Mouse (Mus musculus): ENCODE measurements around the gene Smim6.

The Smim6 gene

DNA sequence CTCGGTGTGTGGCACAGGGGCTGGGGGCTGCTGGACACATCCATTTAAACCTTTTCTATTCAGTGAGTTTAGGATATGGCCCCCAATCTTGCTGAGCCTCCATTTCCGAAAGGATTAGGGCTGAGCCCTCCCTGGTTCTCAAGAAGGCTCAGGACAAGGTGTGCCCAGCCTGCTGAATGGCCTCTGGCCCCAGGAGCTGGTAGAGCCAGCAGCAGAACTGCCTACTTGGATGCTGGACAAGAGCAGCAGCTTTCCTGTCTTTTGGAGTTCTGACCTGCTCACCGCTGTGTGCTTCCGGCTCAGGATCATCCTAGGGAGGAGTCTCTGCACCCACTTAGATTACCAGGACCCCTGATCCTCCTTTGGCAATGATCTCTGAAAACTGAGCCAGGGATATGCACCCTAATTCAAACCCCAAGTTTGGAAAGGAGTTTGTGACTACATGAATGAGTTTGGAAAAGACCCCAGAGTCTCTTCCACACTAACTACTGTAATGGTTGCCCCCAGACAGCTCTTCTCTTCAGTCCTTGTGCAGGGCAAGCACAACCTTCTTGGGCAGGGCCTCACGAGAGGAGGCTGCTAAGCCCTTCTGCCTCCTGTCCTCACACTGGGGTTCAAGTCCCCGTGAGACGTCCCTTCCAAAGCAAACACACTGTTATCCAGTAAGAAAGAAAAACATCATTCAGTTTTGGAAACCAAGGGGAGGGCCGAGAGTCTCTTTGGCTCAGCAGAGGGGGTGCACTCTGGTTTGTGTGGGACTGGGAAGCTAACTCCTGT, 11.1 kb upstream of the Smim6 start:
- in situ Hi-C loops (cut with MboI, MseI): no loop called here

DNA sequence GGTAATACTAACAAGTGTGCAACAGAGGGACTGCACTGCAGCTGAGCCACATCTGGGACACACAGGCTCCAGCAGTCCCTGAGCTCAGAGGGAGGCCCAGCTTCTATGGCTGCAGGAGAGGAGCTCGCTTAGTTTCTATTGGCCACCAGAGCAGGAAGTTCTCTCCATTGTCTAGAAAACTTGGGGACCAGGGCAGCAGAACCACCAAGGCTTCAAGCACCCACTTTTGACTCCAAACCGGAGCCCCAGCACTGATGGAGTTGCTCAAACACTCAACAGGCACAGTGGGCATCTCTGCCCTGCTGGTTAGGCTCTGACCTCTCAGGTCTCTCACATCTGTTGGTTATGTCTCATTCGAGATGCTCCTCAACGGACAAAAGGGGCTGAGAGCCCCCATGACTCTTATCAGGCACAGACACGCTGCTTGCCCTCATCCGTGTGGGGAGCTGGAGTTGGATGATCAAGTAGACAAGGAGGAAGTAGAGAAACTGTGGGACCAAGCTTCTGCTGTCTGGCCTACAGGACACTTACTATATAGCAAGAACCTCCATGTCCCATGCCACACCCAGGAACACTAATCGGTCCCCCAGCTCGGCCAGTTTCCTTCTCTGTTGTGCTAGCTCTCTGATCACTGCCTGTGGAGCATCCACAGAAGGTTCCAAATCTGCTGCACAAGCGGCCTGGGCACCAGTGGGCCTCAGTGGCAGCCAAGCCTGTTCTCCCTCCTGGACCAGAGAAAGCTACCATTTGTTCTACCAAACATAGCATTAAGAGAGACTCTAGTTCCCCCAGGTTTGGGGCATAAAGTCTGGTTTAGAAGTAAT, 10.3 kb upstream of the Smim6 start:
- in situ Hi-C loops (cut with MboI, MseI): no loop called here

GRCm38 (mm10) chr11:115902177-115902576, 9.6 kb upstream of the Smim6 start:
- in situ Hi-C loops (cut with MboI, MseI): no loop called here

GRCm38 (mm10) chr11:115902831-115903230, 9.0 kb upstream of the Smim6 start:
- in situ Hi-C loops (cut with MboI, MseI): no loop called here

DNA sequence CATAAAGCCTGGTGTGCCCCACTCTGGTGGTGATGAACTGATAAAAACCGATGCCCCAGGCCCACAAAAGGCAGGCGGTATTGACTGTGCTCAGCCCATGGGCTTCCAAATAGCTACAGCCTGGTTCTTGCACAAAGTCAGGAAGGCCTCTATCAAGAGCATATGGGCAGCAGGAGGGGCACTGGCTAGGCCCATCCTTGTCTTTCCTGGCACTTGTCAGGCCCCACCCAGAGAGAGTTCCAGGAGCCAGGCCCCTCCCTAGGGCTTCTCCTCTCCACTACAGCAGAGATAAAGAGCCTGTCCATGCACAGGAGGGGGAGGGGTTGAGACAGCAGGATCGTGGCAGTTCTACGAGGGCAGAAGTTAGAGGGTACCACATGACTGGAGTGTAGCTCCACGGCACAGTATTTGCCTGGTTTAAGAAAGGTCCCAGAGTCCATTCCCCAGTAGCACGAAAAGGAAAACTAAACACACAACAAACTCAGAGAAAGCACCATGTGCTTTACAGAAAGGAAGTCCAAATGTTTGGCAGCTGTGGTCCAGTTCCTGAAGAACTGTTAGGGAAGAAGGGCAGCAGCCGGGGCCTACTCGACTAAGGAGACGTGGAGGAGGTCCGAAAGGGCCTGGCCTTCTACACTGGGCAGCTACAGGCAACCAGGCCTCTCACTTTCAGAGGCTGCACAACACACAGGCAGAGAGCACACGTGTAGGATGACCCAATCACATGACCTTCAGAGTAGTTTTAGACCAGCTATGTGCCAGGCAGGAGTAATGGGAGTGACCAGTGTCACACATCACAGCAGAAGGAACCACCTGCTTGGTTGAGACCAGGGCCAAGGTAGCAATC, 8.2 kb upstream of the Smim6 start:
- in situ Hi-C loops (cut with MboI, MseI): no loop called here

- in situ Hi-C loops (cut with MboI, MseI): no loop called here
These were observed 7.4 kb upstream of the Smim6 start for GRCm38 (mm10) chr11:115904231-115904955.

DNA sequence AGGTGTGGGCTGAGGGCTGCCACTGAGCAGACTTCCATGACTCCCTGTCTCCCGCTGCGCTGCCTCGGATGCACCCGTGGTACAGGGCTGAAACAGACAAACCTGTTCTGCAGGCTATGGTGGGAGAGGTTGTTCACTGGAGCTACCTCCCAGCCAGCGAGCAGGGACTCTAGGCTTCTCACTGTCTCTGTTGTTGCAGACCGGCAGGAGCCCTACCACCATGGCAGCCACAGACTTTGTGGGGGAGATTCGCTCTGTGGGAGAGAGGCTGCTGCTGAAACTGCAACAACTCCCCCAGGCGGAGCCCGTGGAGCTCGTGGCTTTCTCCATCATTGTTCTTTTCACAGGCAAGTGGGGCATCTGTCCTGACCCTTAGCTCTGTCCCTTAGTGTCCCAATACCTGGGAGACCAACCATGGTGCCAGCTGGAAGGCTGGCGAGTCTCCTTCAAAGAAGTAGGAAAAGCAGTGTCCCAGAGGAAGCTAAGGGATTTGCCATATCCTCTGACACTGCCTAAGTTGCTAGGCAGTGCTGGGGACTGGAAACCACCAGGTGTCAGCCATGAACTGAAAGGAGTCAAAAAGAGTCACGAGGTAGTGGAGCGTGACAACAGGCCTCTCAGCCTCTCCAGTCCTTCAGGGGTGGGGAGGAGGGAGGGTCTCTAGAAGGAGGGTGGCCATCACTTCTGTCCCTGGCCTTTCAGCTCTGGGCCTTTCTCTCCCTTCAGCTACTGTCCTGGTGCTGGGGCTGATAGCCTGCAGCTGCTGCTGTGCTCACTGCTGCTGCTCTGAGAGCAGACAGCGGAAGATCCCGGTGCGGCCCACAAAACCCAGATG, 6.6 kb upstream of the Smim6 start:
- in situ Hi-C loops (cut with MboI, MseI): no loop called here

GRCm38 (mm10) chr11:115906116-115906515, 5.7 kb upstream of the Smim6 start:
- in situ Hi-C loops (cut with MboI, MseI): no loop called here

DNA sequence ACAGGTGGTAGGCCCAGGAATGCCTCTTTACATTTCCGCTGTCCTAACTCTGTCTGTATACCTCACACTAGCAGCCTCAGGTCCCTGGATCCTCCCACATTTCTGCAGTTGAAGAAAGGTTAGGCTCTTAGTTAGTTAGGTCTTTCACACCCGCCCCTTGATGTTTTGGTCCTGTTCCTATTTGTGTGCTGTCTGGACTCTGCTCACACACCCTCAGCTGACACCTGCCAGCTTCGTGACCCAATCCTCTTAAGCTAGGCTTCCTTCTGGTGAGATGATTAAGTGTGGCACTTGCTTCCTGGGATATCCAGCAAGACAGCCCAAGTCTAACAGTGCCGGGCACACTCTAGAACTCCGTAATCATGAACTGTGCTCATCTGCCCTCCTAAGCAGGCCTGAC, 5.3 kb upstream of the Smim6 start:
- in situ Hi-C loops (cut with MboI, MseI): no loop called here

- in situ Hi-C loops (cut with MboI, MseI): no loop called here
These were observed 669 bp upstream of the Smim6 start for GRCm38 (mm10) chr11:115911134-115911561.

DNA sequence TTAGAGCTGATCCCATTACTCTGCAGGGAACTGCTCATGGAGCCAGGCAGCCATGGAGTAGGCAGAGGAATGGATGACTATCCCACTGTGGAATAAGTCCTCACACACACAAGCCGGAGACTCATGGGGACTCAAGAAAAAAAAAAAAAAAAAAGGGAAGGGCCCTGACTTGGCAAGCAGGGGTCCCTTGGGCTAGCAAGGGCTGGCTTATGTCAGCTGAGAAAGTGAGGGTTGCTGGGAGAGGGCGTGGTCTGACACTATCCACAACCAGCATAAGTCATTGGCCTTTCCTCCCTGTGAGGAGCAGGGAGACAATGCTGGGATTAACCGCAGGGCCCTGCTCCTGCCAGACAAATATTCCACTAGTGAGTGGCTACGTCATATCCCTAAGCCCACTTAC, 4.8 kb downstream of the Smim6 start:
- in situ Hi-C loops (cut with MboI, MseI): no loop called here

DNA sequence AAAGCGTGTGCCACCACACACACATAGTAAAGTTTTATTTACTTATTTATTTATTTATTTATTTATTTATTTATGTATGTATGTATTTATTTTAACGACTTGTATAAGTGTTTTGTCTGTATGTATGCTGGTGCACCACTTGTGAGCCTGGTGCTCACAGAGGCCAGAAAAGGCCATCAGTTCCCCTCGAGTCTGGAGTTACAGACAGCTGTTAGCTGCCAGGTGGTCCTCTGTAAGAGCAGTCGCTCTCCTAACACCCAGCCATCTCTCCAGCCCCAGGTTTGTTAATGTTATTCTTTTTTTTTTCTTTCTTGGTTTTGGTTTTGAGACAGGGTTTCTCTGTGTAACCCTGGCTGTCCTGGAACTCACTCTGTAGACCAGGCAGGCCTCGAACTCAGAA, 6.8 kb downstream of the Smim6 start:
- in situ Hi-C loops (cut with MboI, MseI): no loop called here

- in situ Hi-C loops (cut with MboI, MseI): no loop called here
These were observed 7.3 kb downstream of the Smim6 start for GRCm38 (mm10) chr11:115919073-115919472.

- in situ Hi-C loops (cut with MboI, MseI): no loop called here
These were observed 8.4 kb downstream of the Smim6 start for GRCm38 (mm10) chr11:115920110-115920818.

- in situ Hi-C loops (cut with MboI, MseI): no loop called here
These were observed 10.2 kb downstream of the Smim6 start for GRCm38 (mm10) chr11:115921986-115922385.

GRCm38 (mm10) chr11:115929031-115929430, 17.2 kb downstream of the Smim6 start:
- in situ Hi-C loops (cut with MboI, MseI): no loop called here

DNA sequence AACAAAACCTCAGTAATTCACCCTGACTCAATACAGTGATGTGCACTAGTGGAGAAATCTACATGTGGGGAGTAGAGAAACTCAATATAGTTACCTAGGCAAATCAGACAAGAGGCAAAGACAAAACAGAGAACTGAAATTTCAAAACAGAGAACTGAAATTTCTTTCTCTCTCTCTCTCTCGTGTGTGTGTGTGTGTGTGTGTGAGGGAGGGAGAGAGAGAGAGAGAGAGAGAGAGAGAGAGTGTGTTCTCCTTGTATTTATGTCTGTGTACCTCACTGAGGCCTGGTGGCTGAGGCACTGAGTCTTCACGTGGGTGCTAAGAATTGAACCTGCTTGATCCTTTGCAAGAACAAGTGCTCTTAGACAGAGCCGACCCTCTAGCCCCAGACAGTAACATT, 18.0 kb downstream of the Smim6 start:
- in situ Hi-C loops (cut with MboI, MseI): no loop called here

- in situ Hi-C loops (cut with MboI, MseI): no loop called here
These were observed 19.4 kb downstream of the Smim6 start for GRCm38 (mm10) chr11:115931235-115931634.

- in situ Hi-C loops (cut with MboI, MseI): no loop called here
These were observed 21.4 kb downstream of the Smim6 start, which contains the start of the genes Sap30bp and Recql5 for GRCm38 (mm10) chr11:115933108-115933746. Sap30bp (plus strand) TSS chr11:115933282. Recql5 (minus strand) TSS chr11:115933477.

All from T-helper 17 cell (primary cell).